Mouse (Mus musculus): ENCODE measurements around the gene Tmem267. TPM values are rescaled to one million over a fixed set of nuclear protein-coding genes. Genes with fewer than 3 reads are reported as not detected.
"Not testable (repeated sequence)": the region's sequence is repeated elsewhere in the genome, so short reads cannot be mapped to it uniquely, and the experiment has no call there.

Gene Tmem267
- 3.3 and 5.0 TPM in 2 replicates for polyA plus RNA-seq (2015; fragmentation: Nextera tagmentation; extraction: Ambion mirVana)

GRCm38 (mm10) chr13:119487880-119488580, at the start of gene Tmem267, which contains the start of gene 3110070M22Rik:
Tmem267 (plus strand) TSS chr13:119488039.
3110070M22Rik (minus strand) TSS chr13:119488383.
- Histone ChIP-seq H3K9me3 (peaks cover 19% of the 10 kb centered on the region), H3K27me3 (no peaks in the 10 kb centered on the region), H3K9ac (peak within 1 kb of the TSS; percentile 39; the same call in 1 of the 2 replicates), H3K27ac (peak within 1 kb of the TSS; percentile 55), H3K4me1 (replicated peaks) (no peaks in the 10 kb centered on the region), H3K36me3 (peaks cover 36% of the 10 kb centered on the region), H3K4me2 (peak within 1 kb of the TSS; percentile 34), H3K4me3 (no peak within 1 kb of the TSS)
- no peak for ATAC-seq (ENCODE audit: low FRiP score)
- WGBS: 80% methylated on average over 87 of the region's 87 CpGs

- no peaks in the 10 kb centered on the region for H3K27me3 ChIP-seq
- no peaks in the 10 kb centered on the region for H3K9me3 ChIP-seq
- H3K27ac ChIP-seq: no peak overlapping the region
- H3K4me1 ChIP-seq (replicated peaks): no peaks in the 10 kb centered on the region
- no peak overlapping the region for H3K4me2 ChIP-seq
- WGBS: 100% methylated on average over 1 of the region's 1 CpGs
- no peak overlapping the region for H3K9ac ChIP-seq
- no peak overlapping the region for H3K4me3 ChIP-seq
- ATAC-seq (ENCODE audit: low FRiP score): no peak
- peaks cover 55% of the 10 kb centered on the region for H3K36me3 ChIP-seq
These were observed 45.6 kb upstream of the Tmem267 start for GRCm38 (mm10) chr13:119442244-119442643.

DNA sequence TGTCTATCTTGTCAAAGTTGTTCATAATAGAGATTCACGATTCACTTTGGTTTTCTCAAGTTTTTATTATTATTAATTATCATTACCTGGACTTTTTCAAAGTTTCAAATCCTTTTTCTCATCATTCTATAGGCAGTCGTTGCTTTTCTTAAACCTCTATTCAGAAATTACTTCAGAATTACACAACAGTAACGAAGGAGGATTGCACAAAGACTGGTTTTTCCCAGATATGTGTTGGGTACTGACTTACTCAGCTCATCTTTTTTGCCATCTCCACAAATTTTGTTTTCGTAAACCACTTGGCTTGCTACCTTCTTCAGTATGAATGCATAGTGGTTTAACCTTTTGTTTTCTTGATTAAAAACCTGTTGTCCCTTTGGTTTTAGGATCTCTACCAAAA, 34.3 kb upstream of the Tmem267 start:
- Histone ChIP-seq H3K36me3 (peaks cover 55% of the 10 kb centered on the region), H3K4me2 (no peak overlapping the region), H3K9ac (no peak overlapping the region), H3K4me3 (no peak overlapping the region), H3K27ac (no peak overlapping the region), H3K27me3 (no peaks in the 10 kb centered on the region), H3K4me1 (replicated peaks) (no peaks in the 10 kb centered on the region), H3K9me3 (no peaks in the 10 kb centered on the region)
- no peak for ATAC-seq (ENCODE audit: low FRiP score)
- WGBS: 97% methylated on average over 4 of the region's 4 CpGs

- Histone ChIP-seq H3K36me3 (peaks cover 57% of the 10 kb centered on the region), H3K27me3 (no peaks in the 10 kb centered on the region), H3K9me3 (no peaks in the 10 kb centered on the region)
These were observed 32.8 kb upstream of the Tmem267 start for GRCm38 (mm10) chr13:119455082-119455481.

DNA sequence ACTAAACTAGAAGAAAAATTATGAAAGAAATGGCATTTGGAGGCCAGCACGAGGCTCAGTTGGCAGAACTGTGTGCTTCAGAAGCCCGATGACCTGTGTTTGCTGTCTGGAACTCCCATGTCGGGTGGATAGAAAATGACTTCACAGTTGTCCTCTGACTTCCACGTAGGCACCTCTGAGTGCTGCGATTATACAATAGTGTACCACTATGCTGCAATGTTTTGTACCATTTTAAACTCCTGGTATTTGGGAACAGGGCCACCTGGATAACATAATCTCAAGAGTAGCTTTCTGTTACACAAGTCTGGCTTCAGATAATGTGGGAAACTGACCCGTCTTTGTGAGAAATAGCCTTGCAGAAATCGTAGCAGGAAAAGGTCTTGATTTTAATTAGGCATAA, 31.5 kb upstream of the Tmem267 start:
- H3K9ac ChIP-seq: no peak overlapping the region
- H3K4me3 ChIP-seq: no peak overlapping the region
- H3K4me2 ChIP-seq: no peak overlapping the region
- no peaks in the 10 kb centered on the region for H3K27me3 ChIP-seq
- no peak overlapping the region for H3K27ac ChIP-seq
- 93% methylated on average over 7 of the region's 7 CpGs for WGBS
- no peaks in the 10 kb centered on the region for H3K4me1 ChIP-seq (replicated peaks)
- no peaks in the 10 kb centered on the region for H3K9me3 ChIP-seq
- ATAC-seq (ENCODE audit: low FRiP score): no peak
- peaks cover 44% of the 10 kb centered on the region for H3K36me3 ChIP-seq

More at GRCm38 (mm10) chr13:119455082-119455481, 32.8 kb upstream of the Tmem267 start:
- no peak overlapping the region for H3K27ac ChIP-seq
- no peak overlapping the region for H3K4me2 ChIP-seq
- ATAC-seq (ENCODE audit: low FRiP score): no peak
- no peak overlapping the region for H3K4me3 ChIP-seq
- no peaks in the 10 kb centered on the region for H3K4me1 ChIP-seq (replicated peaks)
- H3K9ac ChIP-seq: no peak overlapping the region

- Histone ChIP-seq H3K36me3 (peaks cover 25% of the 10 kb centered on the region), H3K4me3 (peak overlapping the region; percentile 81), H3K27ac (peak overlapping the region; percentile 81), H3K9ac (peak overlapping the region; percentile 82), H3K4me1 (replicated peaks) (peaks cover 19% of the 10 kb centered on the region), H3K27me3 (no peaks in the 10 kb centered on the region), H3K9me3 (no peaks in the 10 kb centered on the region), H3K4me2 (peak overlapping the region; percentile 53)
- peak; percentile 80 for ATAC-seq (ENCODE audit: low FRiP score)
- WGBS: 17% methylated on average over 10 of the region's 10 CpGs
These were observed 25.8 kb upstream of the Tmem267 start for GRCm38 (mm10) chr13:119461900-119462595.

DNA sequence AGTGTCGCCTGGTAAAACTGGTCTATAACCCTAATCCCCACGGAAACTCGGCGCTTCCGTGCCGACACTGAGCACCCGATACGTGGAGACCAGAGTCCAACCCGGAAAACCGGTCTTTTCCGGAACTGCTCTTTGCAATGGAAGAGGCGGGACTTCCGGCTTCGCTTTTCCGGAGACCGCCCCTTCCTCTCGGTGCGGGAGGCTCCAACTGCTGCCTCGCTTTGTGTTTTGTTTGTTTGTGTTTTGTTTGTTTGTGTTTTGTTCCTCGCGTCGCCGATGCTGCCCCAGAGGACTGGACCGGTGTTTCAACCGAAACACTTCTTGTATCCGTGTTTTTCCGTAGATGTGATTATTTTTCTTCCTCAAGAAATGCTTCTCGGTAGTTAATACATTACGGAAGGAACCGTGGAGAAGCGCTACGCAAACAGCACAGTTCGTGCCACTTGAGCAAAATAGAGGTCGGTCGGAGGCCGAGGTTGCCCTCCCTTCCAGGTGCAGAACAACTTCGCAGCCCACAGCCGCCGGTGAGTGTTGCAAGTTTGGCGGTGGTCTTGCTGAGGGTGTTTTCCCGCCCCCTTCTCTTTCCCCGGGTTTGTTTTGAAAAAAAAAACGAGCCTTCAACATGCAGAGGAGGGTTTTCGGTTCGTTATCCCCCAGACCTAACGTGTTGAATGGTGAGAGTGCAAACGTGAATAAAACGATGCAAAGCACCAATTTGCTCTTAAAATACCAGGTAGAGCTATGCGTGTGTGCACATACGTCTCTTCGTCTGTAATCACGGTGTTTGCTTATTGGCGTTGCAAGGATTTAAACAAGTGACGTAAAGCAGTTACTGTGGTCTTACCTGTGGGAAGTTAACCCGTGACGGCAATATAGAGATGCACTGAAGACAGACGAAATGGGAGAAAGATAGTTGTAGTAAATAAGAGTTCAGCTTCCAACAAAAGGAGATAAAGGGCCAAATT, 25.0 kb upstream of the Tmem267 start, which contains the start of gene 4833420G17Rik:
Gene 4833420G17Rik, plus strand, starts transcription at position 173 of the 965 bp plus-strand sequence.
- H3K36me3 ChIP-seq: peaks cover 33% of the 10 kb centered on the region
- no peaks in the 10 kb centered on the region for H3K9me3 ChIP-seq
- H3K4me3 ChIP-seq: peak within 1 kb of the TSS; percentile 81
- peak within 1 kb of the TSS; percentile 82 for H3K9ac ChIP-seq
- WGBS: 8% methylated on average over 57 of the region's 57 CpGs
- H3K4me2 ChIP-seq: peak within 1 kb of the TSS; percentile 68
- H3K27me3 ChIP-seq: no peaks in the 10 kb centered on the region
- peak; percentile 97 for ATAC-seq (ENCODE audit: low FRiP score)
- peak within 1 kb of the TSS; percentile 81 for H3K27ac ChIP-seq
- H3K4me1 ChIP-seq (replicated peaks): peaks cover 19% of the 10 kb centered on the region

- Histone ChIP-seq H3K9me3 (no peaks in the 10 kb centered on the region), H3K36me3 (peaks cover 85% of the 10 kb centered on the region), H3K27ac (no peak overlapping the region), H3K27me3 (no peaks in the 10 kb centered on the region), H3K4me1 (replicated peaks) (no peaks in the 10 kb centered on the region), H3K4me2 (no peak overlapping the region), H3K4me3 (no peak overlapping the region), H3K9ac (no peak overlapping the region)
- WGBS: 90% methylated on average over 9 of the region's 9 CpGs
- ATAC-seq (ENCODE audit: low FRiP score): no peak
These were observed 11.2 kb upstream of the Tmem267 start for GRCm38 (mm10) chr13:119476631-119477030.

DNA sequence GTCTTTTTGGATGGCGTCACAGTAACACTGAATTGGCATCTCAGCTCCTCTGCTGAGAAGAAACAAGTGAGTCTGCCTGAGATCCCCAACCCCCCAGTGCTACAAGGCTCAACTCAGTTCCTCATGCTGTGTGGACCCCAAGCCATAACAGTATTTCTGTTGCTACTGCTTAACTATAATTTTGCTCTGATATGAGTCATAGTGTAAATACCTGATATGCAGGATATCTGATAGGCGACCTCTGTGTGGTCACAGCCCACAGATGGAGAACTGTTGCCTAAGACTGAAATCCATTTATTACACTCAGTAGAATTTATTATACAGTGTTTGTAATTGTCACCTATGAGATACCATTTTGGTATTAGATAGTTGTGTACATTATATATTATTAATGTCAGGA, 10.1 kb upstream of the Tmem267 start:
- ATAC-seq (ENCODE audit: low FRiP score): no peak

GRCm38 (mm10) chr13:119487354-119487753, 485 bp upstream of the Tmem267 start:
- Histone ChIP-seq H3K4me1 (replicated peaks) (no peaks in the 10 kb centered on the region), H3K36me3 (peaks cover 39% of the 10 kb centered on the region), H3K27ac (peak overlapping the region; percentile 55; the same call in 1 of the 2 replicates), H3K4me2 (peak overlapping the region; percentile 34), H3K27me3 (no peaks in the 10 kb centered on the region), H3K9me3 (peaks cover 18% of the 10 kb centered on the region), H3K9ac (no peak overlapping the region), H3K4me3 (no peak overlapping the region)
- ATAC-seq (ENCODE audit: low FRiP score): no peak
- 69% methylated on average over 7 of the region's 7 CpGs for WGBS

More for the DNA sequence above, 10.1 kb upstream of the Tmem267 start:
- WGBS: 96% methylated on average over 2 of the region's 2 CpGs
- Histone ChIP-seq H3K27ac (no peak overlapping the region), H3K36me3 (peaks cover 80% of the 10 kb centered on the region), H3K9me3 (no peaks in the 10 kb centered on the region), H3K9ac (no peak overlapping the region), H3K27me3 (no peaks in the 10 kb centered on the region), H3K4me2 (no peak overlapping the region), H3K4me1 (replicated peaks) (no peaks in the 10 kb centered on the region), H3K4me3 (no peak overlapping the region)

DNA sequence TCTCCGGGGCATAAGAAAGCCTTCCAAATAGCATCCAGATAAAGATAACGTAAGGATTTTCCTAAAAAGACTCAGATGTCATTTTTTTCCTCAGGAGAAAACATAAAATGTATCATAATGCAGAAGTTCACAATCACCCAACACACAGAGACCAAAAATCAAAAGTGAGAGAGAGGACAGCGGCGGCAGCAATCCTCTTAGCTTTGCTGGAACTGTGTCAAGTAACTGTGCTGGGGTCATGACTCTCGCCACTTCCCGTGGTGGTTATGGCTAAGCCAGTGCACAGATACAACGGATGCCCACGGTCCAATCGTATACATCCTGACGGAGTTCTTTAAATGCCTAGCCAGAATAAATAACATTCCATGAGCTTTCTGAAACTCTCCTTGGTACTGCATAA, 4.2 kb downstream of the Tmem267 start:
- H3K36me3 ChIP-seq; ATAC-seq (ENCODE audit: low FRiP score); H3K4me3 ChIP-seq; H3K4me1 ChIP-seq (replicated peaks); H3K27ac ChIP-seq; H3K27me3 ChIP-seq; H3K4me2 ChIP-seq; H3K9ac ChIP-seq: not testable (repeated sequence)
- H3K9me3 ChIP-seq: peaks cover 24% of the 10 kb centered on the region
- WGBS: 93% methylated on average over 10 of the region's 10 CpGs

DNA sequence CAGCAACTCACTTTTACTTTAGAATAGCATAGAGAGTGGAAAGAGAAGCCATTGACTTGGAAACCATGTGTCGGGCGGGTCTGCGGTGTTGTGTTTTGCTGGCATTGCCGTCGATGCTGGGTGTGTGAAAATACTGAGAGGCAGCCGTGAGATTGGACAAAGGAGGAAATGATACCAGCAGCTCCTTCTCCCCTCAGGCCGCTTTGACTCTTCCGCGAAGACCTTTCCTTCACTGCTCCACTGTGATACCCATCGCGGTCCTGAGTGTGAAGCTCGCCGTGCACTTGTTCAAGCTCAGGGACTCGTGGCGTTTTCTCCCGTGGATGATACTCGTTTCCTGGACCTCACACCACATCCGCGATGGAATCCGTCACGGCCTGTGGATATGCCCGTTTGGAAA, 7.1 kb downstream of the Tmem267 start:
- ATAC-seq (ENCODE audit: low FRiP score); H3K4me2 ChIP-seq; H3K27me3 ChIP-seq; H3K4me3 ChIP-seq; H3K36me3 ChIP-seq; H3K27ac ChIP-seq; H3K9ac ChIP-seq; H3K4me1 ChIP-seq (replicated peaks): not testable (repeated sequence)
- 94% methylated on average over 13 of the region's 22 CpGs for WGBS
- peaks cover 22% of the 10 kb centered on the region for H3K9me3 ChIP-seq

Data from hindbrain, embryonic 13.5 days (tissue).